Mouse (Mus musculus) stomach, postnatal 0 days (tissue): ENCODE results near the gene Gpbp1l1.

Experiments
- CTCF ChIP-seq: IDR thresholded peaks from 2 replicates; pipeline ENCODE4 v1.5.1; 2016; ENCODE audit warnings: antibody characterized with exemption, low read depth, mild to moderate bottlenecking, moderate library complexity
- EP300 ChIP-seq: optimal IDR thresholded peaks from 2 replicates; pipeline ENCODE3; 2016; ENCODE audit warnings: antibody characterized with exemption

- TF ChIP-seq CTCF = peak; percentile 38; the same call in 1 of the 2 replicates
- no peak for TF ChIP-seq EP300
These were observed 26.3 kb upstream of the Gpbp1l1 start for GRCm38 (mm10) chr4:116531109-116531508.
